Mouse (Mus musculus): ENCODE results near the gene Sfxn5.

DNA sequence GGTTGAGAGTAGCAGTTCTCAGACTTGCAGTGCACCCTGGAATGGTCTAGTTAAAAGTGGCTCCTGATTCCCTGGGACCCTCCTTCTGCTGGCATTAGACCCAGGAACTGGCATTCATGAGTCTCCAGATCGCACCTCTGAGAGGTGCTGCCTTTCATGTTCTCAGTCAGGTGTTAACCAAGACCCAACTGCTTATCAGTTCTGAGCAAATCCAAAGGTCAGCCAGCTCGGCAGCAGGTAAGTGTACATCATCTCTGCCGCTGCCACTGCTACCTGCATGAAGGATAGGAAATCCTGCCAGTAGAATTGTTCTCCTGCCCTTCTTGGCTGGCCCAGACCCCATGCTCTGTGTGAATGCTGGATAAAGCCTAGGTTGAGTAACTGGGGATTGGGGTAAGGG, 102.5 kb downstream of the Sfxn5 start:
- TF ChIP-seq CTCF (IDR thresholded peaks at IDR 0.05; ENCODE audit: control insufficient read depth, insufficient read depth, low read length) (no peak), POLR2A (IDR thresholded peaks at IDR 0.05; ENCODE audit: borderline replicate concordance, control insufficient read depth, low read depth, low read length) (no peak)

All from bone marrow, adult 2 months (tissue).